ENCODE assay signal across 8 mouse cellular contexts in genomic region chr17:29095201-29095733, GRCm38 (mm10). TPM values are rescaled to one million over a fixed set of nuclear protein-coding genes. Genes with fewer than 3 reads are reported as not detected.
DNase-seq lines count a peak whose midpoint lies in the region; ATAC-seq and TF ChIP-seq lines count a peak whose summit lies in the region.

No protein-coding gene starts in this region.

- TF ChIP-seq CTCF in embryonic fibroblast, embryonic 13.5 days (IDR thresholded peaks at IDR 0.05; ENCODE audit: borderline replicate concordance, insufficient read depth, low read length): peak; percentile 95
- peak; percentile 100 for TF ChIP-seq CTCF in midbrain, postnatal 0 days (IDR thresholded peaks at IDR 0.05)

- H3K4me2 ChIP-seq in kidney, embryonic 15.5 days: peak overlapping the region; percentile 91
- peak overlapping the region; percentile 94 for H3K4me2 ChIP-seq in limb, embryonic 15.5 days
- peak overlapping the region; percentile 84 for H3K4me2 ChIP-seq in midbrain, postnatal 0 days (ENCODE audit: low read depth, low read length, poor library complexity, severe bottlenecking)

- DNase-seq in B cell, adult 2 months: peak; percentile 98 to 99
- peak; percentile 99 for DNase-seq in brain, adult 2 months (ENCODE audit: low read depth, low spot score)
- DNase-seq in heart, embryonic 10.5 days (ENCODE audit: low spot score): peak; percentile 90
- DNase-seq in midbrain, postnatal 0 days (ENCODE audit: low spot score): peak; percentile 97
- peak; percentile 95 to 96 for DNase-seq in spleen, postnatal 10 days (ENCODE audit: low spot score in 2 of 2)

- H3K27ac ChIP-seq in embryonic fibroblast, embryonic 13.5 days (ENCODE audit: insufficient read depth, low read length): peak overlapping the region; percentile 85
- H3K27ac ChIP-seq in heart, embryonic 10.5 days: peak overlapping the region; percentile 85
- H3K27ac ChIP-seq in kidney, embryonic 15.5 days: peak overlapping the region; percentile 29
- H3K27ac ChIP-seq in limb, embryonic 15.5 days: peak overlapping the region; percentile 76
- peak overlapping the region; percentile 81 for H3K27ac ChIP-seq in midbrain, postnatal 0 days (ENCODE audit: low read depth, low read length)

- H3K27me3 ChIP-seq in heart, embryonic 10.5 days (ENCODE audit: insufficient read depth, poor library complexity, severe bottlenecking): peaks cover 55% of the 10 kb centered on the region
- H3K27me3 ChIP-seq in kidney, embryonic 15.5 days: peaks cover 28% of the 10 kb centered on the region
- H3K27me3 ChIP-seq in limb, embryonic 15.5 days: peaks cover 29% of the 10 kb centered on the region
- H3K27me3 ChIP-seq in midbrain, postnatal 0 days (ENCODE audit: insufficient read depth, low read length): no peaks in the 10 kb centered on the region

- WGBS in heart, embryonic 10.5 days: under 1% methylated on average over 43 of the region's 44 CpGs
- WGBS in kidney, embryonic 15.5 days: 0% methylated on average over 43 of the region's 44 CpGs
- under 1% methylated on average over 42 of the region's 44 CpGs for WGBS in limb, embryonic 15.5 days
- WGBS in midbrain, postnatal 0 days: under 1% methylated on average over 44 of the region's 44 CpGs

- no peaks in the 10 kb centered on the region for H3K9me3 ChIP-seq in heart, embryonic 10.5 days
- H3K9me3 ChIP-seq in kidney, embryonic 15.5 days (replicated peaks): no peaks in the 10 kb centered on the region
- no peaks in the 10 kb centered on the region for H3K9me3 ChIP-seq in limb, embryonic 15.5 days
- no peaks in the 10 kb centered on the region for H3K9me3 ChIP-seq in midbrain, postnatal 0 days (ENCODE audit: low read length)

- no peaks in the 10 kb centered on the region for H3K4me1 ChIP-seq in embryonic fibroblast, embryonic 13.5 days (ENCODE audit: control insufficient read depth, insufficient read depth, low read length)
- peaks cover 26% of the 10 kb centered on the region for H3K4me1 ChIP-seq in heart, embryonic 10.5 days
- peaks cover 42% of the 10 kb centered on the region for H3K4me1 ChIP-seq in kidney, embryonic 15.5 days
- peaks cover 29% of the 10 kb centered on the region for H3K4me1 ChIP-seq in limb, embryonic 15.5 days
- H3K4me1 ChIP-seq in midbrain, postnatal 0 days (ENCODE audit: insufficient read depth, low read length): no peaks in the 10 kb centered on the region

- peak; percentile 76 for ATAC-seq in kidney, embryonic 15.5 days (replicated peaks; ENCODE audit: low FRiP score)
- peak; percentile 72; the same call in 1 of the 2 replicates for ATAC-seq in limb, embryonic 15.5 days (ENCODE audit: insufficient number of reproducible peaks, low FRiP score, low TSS enrichment, low read depth)
- peak; percentile 89 for ATAC-seq in midbrain, postnatal 0 days (ENCODE audit: low FRiP score)

- H3K9ac ChIP-seq in kidney, embryonic 15.5 days: peak overlapping the region; percentile 61
- H3K9ac ChIP-seq in limb, embryonic 15.5 days: peak overlapping the region; percentile 62
- H3K9ac ChIP-seq in midbrain, postnatal 0 days (replicated peaks; ENCODE audit: low read length, poor library complexity, severe bottlenecking): peak overlapping the region; percentile 81

- peaks cover 16% of the 10 kb centered on the region for H3K36me3 ChIP-seq in heart, embryonic 10.5 days
- H3K36me3 ChIP-seq in kidney, embryonic 15.5 days: peaks cover 4% of the 10 kb centered on the region
- H3K36me3 ChIP-seq in limb, embryonic 15.5 days: 0 out of 2 replicates have a peak, but pooled peaks cover under 1% of the 10 kb centered on the region
- H3K36me3 ChIP-seq in midbrain, postnatal 0 days (ENCODE audit: insufficient read depth, low read length): peaks cover 19% of the 10 kb centered on the region

- H3K4me3 ChIP-seq in embryonic fibroblast, embryonic 13.5 days (ENCODE audit: insufficient read depth, low read length): peak overlapping the region; percentile 93
- H3K4me3 ChIP-seq in heart, embryonic 10.5 days: peak overlapping the region; percentile 64
- H3K4me3 ChIP-seq in kidney, embryonic 15.5 days (replicated peaks): peak overlapping the region; percentile 57
- H3K4me3 ChIP-seq in limb, embryonic 15.5 days: peak overlapping the region; percentile 53
- peak overlapping the region; percentile 71 for H3K4me3 ChIP-seq in midbrain, postnatal 0 days (ENCODE audit: low read depth, low read length)

- peak; percentile 94 for TF ChIP-seq POLR2A in embryonic fibroblast, embryonic 13.5 days (IDR thresholded peaks at IDR 0.05; ENCODE audit: low read depth, low read length)

RNA-seq across cellular contexts. Expression of gene Cdkn1a, which starts 4.5 kb away (rescaled TPM):
- 453 and 677 TPM in 2 replicates for polyA plus RNA-seq in embryonic fibroblast, embryonic 13.5 days (2011; ENCODE audit: insufficient read length, low read depth, missing spikeins)
- polyA plus RNA-seq in heart, embryonic 10.5 days (2016; fragmentation: Nextera tagmentation; extraction: Ambion mirVana): 31.3 and 33.1 TPM in 2 replicates
- polyA plus RNA-seq in kidney, embryonic 15.5 days (2015; fragmentation: Nextera tagmentation; extraction: Ambion mirVana): 62.2 and 79.3 TPM in 2 replicates
- 233 and 345 TPM in 2 replicates for polyA plus RNA-seq in limb, embryonic 15.5 days (2015; fragmentation: Nextera tagmentation; extraction: Ambion mirVana)
- 44.4 and 57.7 TPM in 2 replicates for total RNA-seq in midbrain, postnatal 0 days (2014; rRNA removed)
- 220 and 237 TPM in 2 replicates for polyA plus RNA-seq in midbrain, postnatal 0 days (2015; fragmentation: Nextera tagmentation; extraction: Ambion mirVana)

RNA-seq across cellular contexts. Expression of gene Rab44, which starts 18.7 kb away (rescaled TPM):
- not detected in 2 replicates for polyA plus RNA-seq in embryonic fibroblast, embryonic 13.5 days (2011; ENCODE audit: insufficient read length, low read depth, missing spikeins)
- 0.23 and 0.48 TPM in 2 replicates for polyA plus RNA-seq in heart, embryonic 10.5 days (2016; fragmentation: Nextera tagmentation; extraction: Ambion mirVana)
- 0.34 and 0.35 TPM in 2 replicates for polyA plus RNA-seq in kidney, embryonic 15.5 days (2015; fragmentation: Nextera tagmentation; extraction: Ambion mirVana)
- polyA plus RNA-seq in limb, embryonic 15.5 days (2015; fragmentation: Nextera tagmentation; extraction: Ambion mirVana): 5.1 and 5.6 TPM in 2 replicates
- not detected in 2 replicates for total RNA-seq in midbrain, postnatal 0 days (2014; rRNA removed)
- not detected in 2 replicates for polyA plus RNA-seq in midbrain, postnatal 0 days (2015; fragmentation: Nextera tagmentation; extraction: Ambion mirVana)

Comparison
In these comparisons a context has a peak if more than half of its experiments do, and no peak if none do; other contexts are left out.
1. Peak in every context shown above with its lines: DNase-seq, ATAC-seq, H3K4me3 ChIP-seq and H3K27ac ChIP-seq.
2. H3K27ac ChIP-seq: peak in every context shown above with its lines; median percentile 85 in embryonic fibroblast, embryonic 13.5 days; 85 in heart, embryonic 10.5 days; 81 in midbrain, postnatal 0 days; 76 in limb, embryonic 15.5 days; 29 in kidney, embryonic 15.5 days.